Mouse (Mus musculus) liver, postnatal 0 days (tissue): Measurements from ENCODE around the gene Sag.

Source experiments
- CTCF ChIP-seq: sonication (generic); IDR thresholded peaks from 2 replicates; pipeline ENCODE4 v1.5.1; 2016; ENCODE audit warnings: antibody characterized with exemption, low read depth
- EP300 ChIP-seq: IDR thresholded peaks from 2 replicates; pipeline ENCODE4 v1.6.1; 2016; ENCODE audit warnings: antibody characterized with exemption, low read depth, mild to moderate bottlenecking

DNA sequence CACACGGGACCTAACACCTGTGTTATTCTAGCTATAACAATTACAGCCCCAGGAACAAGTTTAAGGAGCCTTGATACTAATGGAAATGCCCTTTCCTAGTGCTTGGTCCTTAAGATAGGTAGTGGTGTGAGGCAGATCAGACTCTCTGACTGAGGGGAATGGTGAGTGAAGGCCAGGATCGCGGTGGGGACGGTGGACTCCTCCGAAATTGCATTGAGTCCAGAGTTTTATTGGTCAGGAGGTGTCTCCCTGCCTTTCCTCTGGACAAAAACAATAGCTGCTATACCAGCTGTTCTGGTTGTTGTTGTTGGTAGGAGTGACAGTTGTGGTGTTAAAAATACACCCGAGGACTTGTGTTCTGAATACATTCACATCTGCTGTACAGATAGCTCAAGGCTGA, 50.9 kb downstream of the Sag start:
- TF ChIP-seq CTCF (no peak), EP300 (no peak)
